ENCODE assay signal across 8 mouse cellular contexts in genomic region chr13:101692866-101693691, GRCm38 (mm10).
DNase-seq lines count a peak whose midpoint lies in the region; ATAC-seq and TF ChIP-seq lines count a peak whose summit lies in the region.

No protein-coding gene starts in this region.

- ATAC-seq in heart, postnatal 0 days (ENCODE audit: insufficient read depth, low read depth), result no peak
- no peak for ATAC-seq in midbrain, embryonic 14.5 days (ENCODE audit: low FRiP score, low TSS enrichment)
- ATAC-seq in CD4-positive, CD25-positive, alpha-beta regulatory T cell, adult 4 months, result no peak

- WGBS in heart, postnatal 0 days, result 60% methylated on average over 7 of the region's 7 CpGs
- 39% methylated on average over 7 of the region's 7 CpGs for WGBS in midbrain, embryonic 14.5 days

- peak in 1 of 2 experiments; percentile 17 for DNase-seq in left cerebral cortex, adult 2 months (ENCODE audit: extremely low spot score in 1 of 2, low spot score in 2 of 2)
- no peak for DNase-seq in left cerebral cortex, postnatal 36 days (ENCODE audit: low spot score in 2 of 2)
- peak; percentile 79 for DNase-seq in cerebellum, adult 9-10 months
- DNase-seq in heart, postnatal 0 days (ENCODE audit: low spot score), result no peak
- DNase-seq in midbrain, embryonic 14.5 days, result peak; percentile 41
- no peak for DNase-seq in retina, postnatal 1 day
- DNase-seq in gastrocnemius, postnatal 14 days, result no peak

- TF ChIP-seq EP300 in heart, postnatal 0 days (IDR thresholded peaks at IDR 0.05; ENCODE audit: low read depth), result no peak

- H3K9me3 ChIP-seq in heart, postnatal 0 days (replicated peaks; ENCODE audit: control insufficient read depth, low read length), result no peaks in the 10 kb centered on the region
- H3K9me3 ChIP-seq in midbrain, embryonic 14.5 days (ENCODE audit: control insufficient read depth, low read length), result no peaks in the 10 kb centered on the region

- peaks cover 11% of the 10 kb centered on the region for H3K36me3 ChIP-seq in heart, postnatal 0 days (replicated peaks; ENCODE audit: control insufficient read depth, insufficient read depth, low read length)
- peaks cover 7% of the 10 kb centered on the region for H3K36me3 ChIP-seq in midbrain, embryonic 14.5 days (ENCODE audit: control insufficient read depth, insufficient read depth, low read length)

- peak overlapping the region; percentile 64; the same call in 1 of the 2 replicates for H3K9ac ChIP-seq in heart, postnatal 0 days (replicated peaks; ENCODE audit: low read depth, low read length)
- peak overlapping the region; percentile 68 for H3K9ac ChIP-seq in midbrain, embryonic 14.5 days (replicated peaks; ENCODE audit: low read length)

- H3K4me2 ChIP-seq in heart, postnatal 0 days (ENCODE audit: low read depth, low read length), result peak overlapping the region; percentile 92
- H3K4me2 ChIP-seq in midbrain, embryonic 14.5 days (ENCODE audit: low read length), result peak overlapping the region; percentile 97

- TF ChIP-seq CTCF in left cerebral cortex, adult 2 months (IDR thresholded peaks at IDR 0.05), result no peak
- TF ChIP-seq CTCF in heart, postnatal 0 days (IDR thresholded peaks at IDR 0.05; ENCODE audit: low read depth), result no peak

- intact Hi-C loops in left cerebral cortex, adult 2 months (cut with DNase I), result loop anchor here (2.0 to 5.0 kb wide), 5 partner anchors 152 to 754 kb away; no protein-coding TSS in a partner anchor
- intact Hi-C loops in left cerebral cortex, postnatal 36 days (cut with DNase I), result loop anchor here (5.0 kb wide), 4 partner anchors 151 to 741 kb away; no protein-coding TSS in a partner anchor
- intact Hi-C loops in gastrocnemius, postnatal 14 days (cut with DNase I; ENCODE audit: low total_unique reads), result no loop called here

- peaks cover 37% of the 10 kb centered on the region for H3K4me1 ChIP-seq in heart, postnatal 0 days (ENCODE audit: control insufficient read depth, insufficient read depth)
- peaks cover 25% of the 10 kb centered on the region for H3K4me1 ChIP-seq in midbrain, embryonic 14.5 days (ENCODE audit: control insufficient read depth, insufficient read depth, low read length)

- H3K27ac ChIP-seq in left cerebral cortex, adult 2 months, result peak overlapping the region; percentile 97
- H3K27ac ChIP-seq in heart, postnatal 0 days (ENCODE audit: low read depth), result peak overlapping the region; percentile 78
- H3K27ac ChIP-seq in midbrain, embryonic 14.5 days (replicated peaks; ENCODE audit: low read depth, low read length), result peak overlapping the region; percentile 89

- H3K4me3 ChIP-seq in left cerebral cortex, adult 2 months, result peak overlapping the region; percentile 72
- peak overlapping the region; percentile 76 for H3K4me3 ChIP-seq in heart, postnatal 0 days (ENCODE audit: low read depth, low read length)
- H3K4me3 ChIP-seq in midbrain, embryonic 14.5 days (replicated peaks; ENCODE audit: low read depth, low read length), result peak overlapping the region; percentile 54

- H3K27me3 ChIP-seq in heart, postnatal 0 days (ENCODE audit: control insufficient read depth, insufficient read depth, low read length), result no peaks in the 10 kb centered on the region
- no peaks in the 10 kb centered on the region for H3K27me3 ChIP-seq in midbrain, embryonic 14.5 days (ENCODE audit: control insufficient read depth, insufficient read depth, low read length)

Comparison
In these comparisons a context has a peak if more than half of its experiments do, and no peak if none do; other contexts are left out.
1. DNase-seq: peak in cerebellum, adult 9-10 months (single experiment) and midbrain, embryonic 14.5 days (single experiment); none in left cerebral cortex, postnatal 36 days (0 of 2), heart, postnatal 0 days (single experiment), retina, postnatal 1 day (single experiment) and gastrocnemius, postnatal 14 days (single experiment).
2. Peak in every context shown above with its lines, with median percentiles within 50 percentile points of each other: H3K27ac ChIP-seq and H3K4me3 ChIP-seq.